ENCODE assay signal across 22 mouse cellular contexts in the genomic region with DNA sequence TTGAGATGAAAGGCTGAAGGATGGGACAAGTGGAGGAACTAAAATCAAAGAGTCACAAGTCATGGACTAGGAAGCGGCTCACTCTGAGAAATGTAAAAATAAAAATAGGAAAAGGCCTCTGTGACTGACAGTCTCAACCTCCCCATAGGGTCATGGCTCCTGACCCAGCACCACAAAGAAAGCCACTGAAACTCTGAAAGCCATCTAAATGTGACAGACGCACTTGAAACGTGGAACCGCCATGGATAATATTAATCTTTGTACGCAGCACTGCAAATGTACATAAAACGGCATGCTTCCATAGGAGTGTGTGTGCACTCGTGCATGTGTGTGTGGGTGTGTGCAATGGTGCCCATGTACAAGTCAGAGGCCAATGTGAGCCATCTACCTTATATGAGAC.
"Had no signal": no experiment of that assay in that cellular context is flagged by ENCODE, and none has a peak within 500 bp of the region (broad histone marks: within the 10 kb centered on the region; RNA-seq: fewer than 3 reads in every experiment).

No protein-coding gene starts in this region.

- DNase-seq: forebrain, postnatal 0 days; gastrocnemius, postnatal 14 days; gastrocnemius, postnatal 36 days; kidney, adult 11 months; kidney, adult 2 months; kidney, adult 9 months; kidney, postnatal 14 days; kidney, postnatal 36 days; layer of hippocampus, adult 9-11 months; layer of hippocampus, postnatal 36 days; left cerebral cortex, postnatal 4 days had no signal

- H3K9me3 ChIP-seq: forebrain, embryonic 15.5 days; heart, embryonic 15.5 days; hindbrain, embryonic 13.5 days; hindbrain, embryonic 15.5 days; kidney, embryonic 15.5 days; limb, embryonic 13.5 days; limb, embryonic 15.5 days; liver, embryonic 12.5 days had no signal

- H3K36me3 ChIP-seq: forebrain, embryonic 15.5 days; heart, embryonic 15.5 days; hindbrain, embryonic 13.5 days; hindbrain, embryonic 15.5 days; kidney, embryonic 15.5 days; limb, embryonic 13.5 days; limb, embryonic 15.5 days; liver, embryonic 12.5 days had no signal

- H3K4me2 ChIP-seq: forebrain, embryonic 15.5 days; hindbrain, embryonic 13.5 days; hindbrain, embryonic 15.5 days; limb, embryonic 15.5 days; liver, embryonic 12.5 days had no signal

- H3K4me3 ChIP-seq: forebrain, embryonic 15.5 days; heart, embryonic 15.5 days; hindbrain, embryonic 13.5 days; hindbrain, embryonic 15.5 days; kidney, embryonic 15.5 days; limb, embryonic 13.5 days; limb, embryonic 15.5 days; liver, embryonic 12.5 days had no signal

- H3K27ac ChIP-seq: forebrain, embryonic 15.5 days; hindbrain, embryonic 13.5 days; hindbrain, embryonic 15.5 days; hindbrain, postnatal 0 days; kidney, embryonic 15.5 days; kidney, postnatal 0 days; limb, embryonic 13.5 days; limb, embryonic 15.5 days; liver, embryonic 12.5 days; liver, embryonic 14.5 days had no signal

- ATAC-seq: forebrain, embryonic 15.5 days; forebrain, postnatal 0 days; hindbrain, postnatal 0 days had no signal

- H3K9ac ChIP-seq: forebrain, embryonic 15.5 days; forebrain, postnatal 0 days; heart, embryonic 15.5 days; hindbrain, embryonic 13.5 days; hindbrain, embryonic 15.5 days; kidney, embryonic 15.5 days; limb, embryonic 13.5 days; limb, embryonic 15.5 days; liver, embryonic 12.5 days; liver, embryonic 14.5 days had no signal

- H3K27me3 ChIP-seq: forebrain, embryonic 15.5 days; heart, embryonic 15.5 days; hindbrain, embryonic 13.5 days; hindbrain, embryonic 15.5 days; kidney, embryonic 15.5 days; limb, embryonic 13.5 days; limb, embryonic 15.5 days had no signal
